Mouse (Mus musculus) liver, postnatal 0 days (tissue): ENCODE data around the gene Lars2.

Source experiments
- CTCF ChIP-seq: sonication (generic); IDR thresholded peaks from 2 replicates; pipeline ENCODE4 v1.5.1; 2016; ENCODE audit warnings: antibody characterized with exemption, low read depth
- EP300 ChIP-seq: IDR thresholded peaks from 2 replicates; pipeline ENCODE4 v1.6.1; 2016; ENCODE audit warnings: antibody characterized with exemption, low read depth, mild to moderate bottlenecking

- peak; percentile 52 for TF ChIP-seq CTCF
- no peak for TF ChIP-seq EP300
These were observed 140.7 kb downstream of the Lars2 start for GRCm38 (mm10) chr9:123507380-123507779.
